Mouse (Mus musculus) myocyte (in vitro differentiated cells): ENCODE data around the gene Zc3h7b.

Experiments used
- E2F4 ChIP-seq: IDR thresholded peaks from one replicate; pipeline ENCODE4 v1.6.1; 2011; ENCODE audit warnings: mild to moderate bottlenecking, control low read depth, moderate library complexity; ENCODE audit not compliant: insufficient read depth
- MAX ChIP-seq: IDR thresholded peaks from one replicate; pipeline ENCODE4 v1.6.1; 2011; ENCODE audit warnings: low read depth, mild to moderate bottlenecking, control low read depth
- MYOD1 ChIP-seq, 3 experiments: IDR thresholded peaks; one replicate each; pipeline ENCODE4 v1.6.1; 2011; ENCODE audit warnings: control low read depth in 2 of 3, low read depth in 2 of 3, mild to moderate bottlenecking in 2 of 3, moderate library complexity in 1 of 3; ENCODE audit not compliant: insufficient read length in 2 of 3, control insufficient read depth in 1 of 3
- MYOG ChIP-seq, 3 experiments: IDR thresholded peaks; one replicate each; pipeline ENCODE4 v1.6.1; 2011; ENCODE audit warnings: control low read depth in 2 of 3, low read depth in 2 of 3, mild to moderate bottlenecking in 2 of 3; ENCODE audit not compliant: insufficient read length in 2 of 3, control insufficient read depth in 1 of 3, insufficient read depth in 1 of 3
- POLR2A ChIP-seq: IDR thresholded peaks from one replicate; pipeline ENCODE4 v1.6.1; 2011; ENCODE audit warnings: low read depth, mild to moderate bottlenecking, control low read depth, moderate library complexity; ENCODE audit not compliant: insufficient read length
- POLR2AphosphoS2 ChIP-seq: IDR thresholded peaks from one replicate; pipeline ENCODE4 v1.6.1; 2011; ENCODE audit warnings: low read depth, control low read depth; ENCODE audit not compliant: insufficient read length
- SRF ChIP-seq: IDR thresholded peaks from one replicate; pipeline ENCODE4 v1.6.1; 2011; ENCODE audit warnings: low read depth; ENCODE audit not compliant: control insufficient read depth, insufficient read length
- TCF12 ChIP-seq: IDR thresholded peaks from one replicate; pipeline ENCODE4 v1.6.1; 2011; ENCODE audit warnings: mild to moderate bottlenecking, control low read depth; ENCODE audit not compliant: poor library complexity, insufficient read depth, severe bottlenecking
- USF1 ChIP-seq: IDR thresholded peaks from one replicate; pipeline ENCODE4 v1.6.1; 2011; ENCODE audit warnings: low read depth, mild to moderate bottlenecking, control low read depth, moderate library complexity

- no peak for TF ChIP-seq POLR2A
- TF ChIP-seq TCF12, result no peak
- no peak for TF ChIP-seq USF1
- TF ChIP-seq MYOG (IDR thresholded peaks at IDR 0.05; ENCODE audit: control insufficient read depth in 1 of 3, insufficient read depth in 1 of 3, insufficient read length in 2 of 3, low read depth in 2 of 3), result no peak
- no peak for TF ChIP-seq E2F4
- no peak for TF ChIP-seq MAX
- no peak for TF ChIP-seq MYOD1 (IDR thresholded peaks at IDR 0.05; ENCODE audit: control insufficient read depth in 1 of 3, insufficient read length in 2 of 3, low read depth in 2 of 3)
- TF ChIP-seq SRF, result no peak
- TF ChIP-seq POLR2AphosphoS2, result no peak
Observed at GRCm38 (mm10) chr15:81828426-81829207, 83.8 kb downstream of the Zc3h7b start.
